Mouse (Mus musculus) regulatory T cell (primary cell): ENCODE measurements around the gene Krtap4-6.
"Not testable (repeated sequence)": the region's sequence is repeated elsewhere in the genome, so short reads cannot be mapped to it uniquely, and the experiment has no call there.

ENCODE experiments used
- in situ Hi-C: fragments of 300-600 bp; cut with MboI, MseI; formaldehyde crosslinking; loops from one replicate; pipeline ENCODE4 v1.15.1; 2025; ENCODE audit warnings: high pct_unique_total_duplicates

Krtap4-6 gene

DNA sequence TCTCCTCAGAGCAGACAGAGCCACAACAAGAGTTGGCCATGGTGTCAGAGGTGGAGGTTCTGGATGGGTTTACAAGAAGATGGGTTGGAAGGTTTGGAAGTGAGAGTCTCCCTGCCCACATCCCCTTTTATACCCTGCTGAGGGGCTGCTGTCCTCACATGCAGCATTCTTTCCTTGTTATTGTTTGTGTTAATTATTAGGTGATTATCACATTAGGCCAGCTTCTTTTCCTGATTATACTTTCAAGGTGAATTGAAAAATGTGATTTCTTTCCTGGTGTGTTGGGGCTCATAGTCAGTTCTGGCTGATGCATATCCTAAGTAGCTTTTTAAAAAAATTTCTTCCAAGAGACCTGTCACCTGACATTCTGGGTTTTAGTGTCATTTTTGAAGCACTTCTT is at the start of gene Krtap4-6:
Gene Krtap4-6, minus strand, starts transcription at position 101 of the 400 bp plus-strand sequence.
- in situ Hi-C loops = no loop called here

DNA sequence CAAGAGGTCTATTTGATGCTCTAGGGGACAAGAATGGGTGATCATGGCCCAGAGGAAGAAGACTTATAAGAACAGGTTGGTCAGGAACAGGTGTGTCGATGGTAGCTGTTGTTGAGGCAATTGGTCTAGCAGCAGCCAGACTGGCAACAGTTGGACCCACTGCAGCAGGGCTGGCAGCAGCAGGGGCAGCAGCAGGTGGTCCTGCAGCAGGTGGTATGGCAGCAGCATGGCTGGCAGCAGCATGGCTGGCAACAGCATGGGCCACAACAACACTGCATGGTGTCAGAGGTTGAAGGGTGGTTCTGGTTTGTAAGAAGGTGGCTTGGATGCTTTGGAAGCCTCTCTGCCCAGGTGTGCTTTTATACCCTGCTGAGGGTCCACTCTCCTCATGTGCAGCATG is 24.7 kb upstream of the Krtap4-6 start, which contains the start of gene Gm14190:
Gene Gm14190, minus strand, starts transcription at position 278 of the 400 bp plus-strand sequence.
- in situ Hi-C loops = no loop called here

DNA sequence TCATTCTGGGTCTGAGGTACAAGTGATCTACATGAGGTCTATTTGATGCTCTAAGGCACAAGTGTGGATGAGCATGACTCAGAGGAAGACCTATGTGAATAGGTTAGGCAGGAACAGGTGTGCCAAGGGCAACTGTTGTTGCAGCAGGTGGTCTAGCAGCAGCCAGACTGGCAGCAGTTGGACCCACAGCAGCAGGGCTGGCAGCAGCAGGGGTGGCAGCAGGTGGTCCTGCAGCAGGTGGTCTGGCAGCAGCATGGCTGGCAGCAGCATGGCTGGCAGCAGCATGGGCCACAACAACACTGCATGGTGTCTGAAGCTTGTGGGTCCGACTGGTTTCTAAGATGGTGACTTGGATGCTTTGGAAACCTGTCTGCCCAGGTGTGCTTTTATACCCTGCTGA is 19.5 kb upstream of the Krtap4-6 start:
- in situ Hi-C loops = not testable (repeated sequence)

- in situ Hi-C loops = no loop called here
Observed at GRCm38 (mm10) chr11:99683481-99683880, 17.7 kb upstream of the Krtap4-6 start.

DNA sequence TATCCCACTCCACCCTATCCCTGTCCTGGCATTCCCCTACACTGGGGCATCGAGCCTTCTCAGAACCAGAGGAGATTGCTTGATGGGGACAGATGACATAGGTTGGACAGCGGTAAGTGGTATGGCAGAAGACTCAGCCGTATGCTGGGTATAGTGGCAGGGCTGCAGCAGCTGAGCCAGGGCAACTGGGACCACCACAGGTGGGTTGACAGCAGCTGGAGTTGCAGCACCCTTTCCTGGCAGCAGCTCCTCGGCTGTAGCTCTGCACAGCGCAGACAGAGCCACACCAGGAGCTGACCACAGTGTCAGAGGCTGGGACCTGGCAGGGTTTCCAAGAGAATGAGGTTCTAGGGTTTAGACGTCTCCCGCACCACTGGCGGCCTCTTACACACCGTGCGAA is 3.0 kb downstream of the Krtap4-6 start:
- in situ Hi-C loops = no loop called here

DNA sequence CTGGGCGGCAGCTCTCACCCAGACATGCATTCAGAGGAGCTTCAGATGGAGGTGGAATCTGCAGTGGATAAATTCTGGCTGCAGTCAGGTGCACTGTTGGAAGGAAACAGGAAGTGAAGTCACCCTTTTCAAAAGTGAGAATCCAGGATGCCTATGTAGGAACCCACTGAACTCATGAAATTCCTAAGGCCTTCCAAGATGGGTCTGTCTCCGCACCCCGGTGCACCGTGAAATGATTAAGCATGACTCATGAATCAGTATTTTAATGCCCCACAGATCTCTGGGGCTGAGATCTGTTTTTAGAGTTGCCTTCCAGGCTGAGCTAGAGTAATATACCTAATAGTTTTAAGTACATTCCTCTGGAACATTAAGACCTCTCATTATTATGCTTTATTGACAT is 6.5 kb downstream of the Krtap4-6 start:
- in situ Hi-C loops = no loop called here

GRCm38 (mm10) chr11:99658467-99659010 is 7.2 kb downstream of the Krtap4-6 start, which contains the start of gene Gm11563:
Gene Gm11563 (minus strand): TSS chr11:99658960.
- in situ Hi-C loops = not testable (repeated sequence)

- in situ Hi-C loops = no loop called here
Observed at GRCm38 (mm10) chr11:99657051-99657450, 8.7 kb downstream of the Krtap4-6 start.

DNA sequence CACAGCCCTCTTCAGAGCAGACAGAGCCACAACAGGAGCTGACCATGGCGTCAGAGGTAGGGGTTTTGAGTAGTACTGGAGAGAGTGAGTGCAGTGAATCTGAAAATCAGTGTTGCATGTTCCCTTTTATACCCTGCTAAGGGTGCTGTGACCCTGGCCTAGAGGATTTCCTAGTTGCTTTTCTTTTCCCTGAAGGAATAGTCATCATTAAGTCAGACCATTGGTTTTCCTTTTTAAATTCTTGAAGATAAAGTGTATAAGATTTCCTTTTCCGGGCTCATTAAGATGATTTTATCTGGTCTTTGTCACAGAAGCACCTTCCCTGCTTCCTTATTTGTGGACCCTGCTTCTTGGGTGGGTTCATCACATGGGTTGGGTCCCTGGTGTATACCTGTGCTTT is 15.6 kb downstream of the Krtap4-6 start, which contains the start of gene Gm11555:
Gene Gm11555, minus strand, starts transcription at position 101 of the 400 bp plus-strand sequence.
- in situ Hi-C loops = no loop called here

GRCm38 (mm10) chr11:99646444-99646843 is 19.3 kb downstream of the Krtap4-6 start:
- in situ Hi-C loops = no loop called here

DNA sequence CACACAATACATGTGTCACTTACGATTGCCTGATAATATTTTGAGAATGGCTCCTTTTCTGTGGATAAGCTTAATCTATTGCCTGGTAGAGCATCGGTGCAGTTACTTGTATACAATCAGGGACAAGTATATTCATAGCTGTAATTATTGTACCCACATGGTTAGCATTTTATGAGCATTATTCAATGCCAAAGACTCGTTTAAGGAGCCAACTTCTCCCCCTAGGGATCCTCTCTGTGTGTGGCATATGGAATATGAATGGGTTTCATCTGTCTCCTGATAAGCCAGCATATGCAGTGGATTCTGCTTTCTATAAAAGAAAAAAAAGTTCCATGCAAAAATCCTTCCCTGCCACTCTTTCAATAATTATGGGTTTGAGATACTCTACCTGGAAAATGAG is 21.4 kb downstream of the Krtap4-6 start:
- in situ Hi-C loops = no loop called here

GRCm38 (mm10) chr11:99643635-99644139 is 22.1 kb downstream of the Krtap4-6 start, which contains the start of gene Krtap4-7:
Gene Krtap4-7 (minus strand): TSS chr11:99644089.
- in situ Hi-C loops = not testable (repeated sequence)

GRCm38 (mm10) chr11:99640926-99641325 is 24.8 kb downstream of the Krtap4-6 start:
- in situ Hi-C loops = no loop called here

DNA sequence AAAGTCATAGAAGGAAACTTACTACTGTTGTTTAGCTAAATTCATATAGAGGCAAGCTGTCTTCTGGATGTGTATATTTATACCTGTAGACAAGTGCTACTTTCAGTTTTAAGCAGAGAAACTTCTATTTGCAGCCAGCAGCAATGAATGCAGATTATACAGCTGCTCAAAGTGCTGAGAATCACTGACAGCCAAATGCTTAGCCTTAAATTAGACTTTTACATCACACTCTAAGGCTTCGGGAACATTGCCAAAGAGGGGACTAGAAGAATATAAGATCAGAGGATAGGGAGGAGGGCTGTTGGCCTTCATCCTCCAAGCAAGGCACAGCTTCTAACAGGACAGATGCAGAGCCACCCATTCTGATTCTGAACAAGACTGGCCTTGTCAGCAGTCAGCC is 28.7 kb downstream of the Krtap4-6 start:
- in situ Hi-C loops = no loop called here

DNA sequence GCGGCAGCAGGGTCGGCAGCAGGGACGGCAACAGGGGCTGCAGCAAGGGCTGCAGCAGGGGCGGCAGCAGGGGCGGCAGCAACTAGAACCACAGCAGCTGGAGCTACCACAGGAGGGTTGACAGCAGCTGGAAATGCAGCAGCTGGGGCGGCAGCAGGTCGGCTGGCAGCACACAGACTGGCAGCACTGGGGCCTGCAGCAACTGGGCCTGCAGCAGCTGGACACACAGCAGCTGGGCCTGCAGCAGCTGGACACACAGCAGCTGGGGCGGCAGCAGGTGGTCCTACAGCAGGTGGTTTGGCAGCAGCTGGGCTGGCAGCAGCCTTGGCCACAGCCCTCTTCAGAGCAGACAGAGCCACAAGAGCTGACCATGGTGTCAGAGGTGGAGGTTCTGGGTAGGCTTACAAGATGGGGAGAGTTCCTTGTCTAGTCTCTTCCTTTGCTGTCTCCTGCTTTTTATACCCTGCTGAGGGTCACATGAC is 31.1 kb downstream of the Krtap4-6 start, which contains the start of gene Krtap4-2:
Gene Krtap4-2, minus strand, starts transcription at position 432 of the 482 bp plus-strand sequence.
- in situ Hi-C loops = no loop called here

DNA sequence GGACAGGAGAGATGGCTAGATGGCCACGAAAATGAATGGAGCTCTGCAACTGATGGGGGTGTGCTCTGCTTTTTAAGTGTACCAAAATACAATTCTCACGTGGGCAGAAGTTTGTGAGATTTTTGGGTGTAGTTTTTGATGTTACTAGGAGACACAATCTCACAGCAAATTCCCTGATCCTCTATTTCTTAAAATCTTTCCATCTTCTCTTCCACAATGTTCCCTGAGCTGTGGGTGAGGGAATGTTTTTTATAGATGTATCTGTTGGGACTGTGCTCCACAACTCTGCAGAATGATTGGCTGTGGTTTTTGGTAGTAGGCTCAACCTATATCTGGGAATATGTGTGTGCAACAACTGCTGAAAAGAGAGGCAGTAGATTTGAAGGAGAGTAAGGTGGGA is 32.5 kb downstream of the Krtap4-6 start:
- in situ Hi-C loops = no loop called here

GRCm38 (mm10) chr11:99630890-99631289 is 34.9 kb downstream of the Krtap4-6 start:
- in situ Hi-C loops = no loop called here

- in situ Hi-C loops = no loop called here
Observed at GRCm38 (mm10) chr11:99628138-99628537, 37.6 kb downstream of the Krtap4-6 start, which contains the start of gene Krtap4-1. Gene Krtap4-1 (minus strand): TSS chr11:99628238.

DNA sequence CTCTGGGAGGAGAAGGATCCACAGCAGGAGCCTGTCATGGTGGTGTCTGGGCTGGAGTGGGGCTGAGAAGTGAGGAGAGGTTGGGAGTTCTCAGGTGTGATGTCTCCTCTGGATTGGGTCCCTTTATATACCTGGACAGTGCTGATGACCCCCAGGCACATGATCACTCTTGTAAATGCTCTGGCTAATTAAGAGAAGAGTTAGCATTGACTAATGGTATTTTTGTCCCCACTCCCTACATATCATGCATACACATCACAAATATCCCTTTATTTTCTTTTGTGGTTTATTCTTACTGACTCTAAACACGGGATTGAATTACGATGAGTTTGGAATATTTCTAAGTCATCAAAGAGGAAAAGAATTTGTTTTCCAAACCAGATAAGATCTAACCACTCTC is 45.4 kb downstream of the Krtap4-6 start, which contains the start of gene Gm11562:
Gene Gm11562, minus strand, starts transcription at position 101 of the 400 bp plus-strand sequence.
- in situ Hi-C loops = no loop called here
